Mouse (Mus musculus) cerebellum, postnatal 14 days (tissue): ENCODE measurements around the gene Cd55.
"Not testable (repeated sequence)": the region's sequence is repeated elsewhere in the genome, so short reads cannot be mapped to it uniquely, and the experiment has no call there.

Experiments used
- DNase-seq, 2 experiments: peaks; one replicate each; pipeline ENCODE4 v3.0.0; 2021; ENCODE audit warnings: mixed read lengths in 2 of 2

Gene Cd55

GRCm38 (mm10) chr1:130422664-130423111 lies 39.9 kb downstream of the Cd55 start, which contains the start of gene Cd55b:
TSS of gene Cd55b (minus strand) at chr1:130423009.
- DNase-seq, result peak; percentile 78 to 81

GRCm38 (mm10) chr1:130422033-130422432 lies 40.5 kb downstream of the Cd55 start:
- DNase-seq, result not testable (repeated sequence)

- not testable (repeated sequence) for DNase-seq
These were observed 65.4 kb downstream of the Cd55 start for GRCm38 (mm10) chr1:130397109-130397508.
